Mouse (Mus musculus) CD8-positive naive resting alpha-beta T cell, adult 2 months (primary cell): ENCODE measurements around the gene Fam19a5.

Experiments
- DNase-seq, 2 experiments: peaks; one replicate each; pipeline ENCODE4 v3.0.0; 2022; ENCODE audit warnings: low read depth in 2 of 2, low spot score in 2 of 2

Fam19a5 gene

DNA sequence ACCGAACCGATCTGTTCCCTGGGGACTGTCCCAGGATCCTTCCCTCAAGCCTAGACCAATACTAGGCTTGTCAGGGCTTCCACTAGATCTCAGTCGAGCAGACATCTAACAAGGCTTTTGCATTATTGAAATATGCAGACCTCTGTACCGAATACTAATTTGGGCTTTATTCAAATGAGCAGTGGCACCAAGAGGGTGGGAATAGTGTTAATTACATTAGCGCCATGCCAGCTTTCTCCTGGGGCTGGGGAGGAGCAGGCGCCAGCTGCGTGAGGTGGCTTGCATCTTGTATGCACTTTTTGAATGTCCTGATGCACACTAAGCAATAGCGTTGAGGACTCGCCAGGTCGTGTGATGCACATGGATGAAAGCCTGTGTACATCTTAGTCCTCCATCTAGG is 46.9 kb downstream of the Fam19a5 start:
- DNase-seq: no peak

DNA sequence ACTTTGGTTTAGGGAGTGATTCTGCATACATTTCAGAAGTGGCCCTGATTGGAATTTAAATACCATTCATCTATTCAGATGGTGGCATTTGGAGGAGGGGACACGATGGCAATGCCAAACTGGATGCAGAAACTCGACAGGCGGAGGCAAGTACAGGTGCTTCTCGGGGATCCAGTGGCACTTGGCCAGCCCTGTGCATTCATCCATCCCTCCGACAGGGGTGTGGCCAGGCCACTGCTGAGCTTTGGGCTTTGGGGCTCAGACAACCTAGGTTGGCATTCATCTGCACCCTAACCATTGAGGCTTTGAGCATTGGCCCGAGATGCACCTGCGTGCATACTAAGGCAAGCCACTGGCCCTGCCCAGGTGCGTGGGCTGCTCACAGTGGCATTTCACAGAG is 52.6 kb downstream of the Fam19a5 start:
- DNase-seq: no peak

DNA sequence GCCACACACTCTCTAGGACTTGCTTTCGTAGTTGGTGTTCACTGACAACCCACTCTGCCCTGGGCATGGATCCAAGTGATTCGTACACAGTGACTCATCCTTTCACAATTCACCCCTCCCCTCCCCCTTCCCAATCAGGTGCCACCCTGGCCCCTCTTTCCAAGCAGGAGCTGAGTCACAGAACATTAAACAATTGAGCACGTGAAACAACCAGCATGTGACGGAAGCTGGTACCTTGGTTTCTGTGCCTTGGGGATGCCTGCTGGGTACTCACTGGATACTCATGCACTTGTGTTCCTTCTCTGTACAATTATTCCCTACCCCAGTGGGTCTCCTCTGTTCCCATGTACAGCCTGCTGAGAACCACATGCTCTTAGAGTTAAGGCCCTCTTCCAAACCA is 53.0 kb downstream of the Fam19a5 start:
- no peak for DNase-seq

DNA sequence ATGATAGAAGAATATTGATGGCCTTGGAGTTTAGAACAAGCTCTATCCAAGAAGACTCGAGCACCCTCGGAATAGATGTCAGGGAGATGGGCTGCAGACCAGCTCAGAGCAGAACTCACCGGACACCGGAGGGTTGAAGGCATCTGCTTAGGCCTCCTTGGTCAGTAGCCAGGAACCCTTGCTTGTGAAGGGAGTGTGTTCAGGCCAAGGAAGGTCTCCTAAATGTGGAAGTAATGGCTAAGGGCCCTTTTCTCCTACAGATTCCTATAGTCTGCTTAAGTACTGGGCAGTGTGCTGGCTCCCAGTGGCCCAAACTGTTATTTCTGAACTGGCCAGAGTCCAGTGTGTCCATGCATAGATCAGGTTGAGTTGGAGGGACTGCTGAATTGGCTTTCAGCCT is 53.7 kb downstream of the Fam19a5 start:
- no peak for DNase-seq

DNA sequence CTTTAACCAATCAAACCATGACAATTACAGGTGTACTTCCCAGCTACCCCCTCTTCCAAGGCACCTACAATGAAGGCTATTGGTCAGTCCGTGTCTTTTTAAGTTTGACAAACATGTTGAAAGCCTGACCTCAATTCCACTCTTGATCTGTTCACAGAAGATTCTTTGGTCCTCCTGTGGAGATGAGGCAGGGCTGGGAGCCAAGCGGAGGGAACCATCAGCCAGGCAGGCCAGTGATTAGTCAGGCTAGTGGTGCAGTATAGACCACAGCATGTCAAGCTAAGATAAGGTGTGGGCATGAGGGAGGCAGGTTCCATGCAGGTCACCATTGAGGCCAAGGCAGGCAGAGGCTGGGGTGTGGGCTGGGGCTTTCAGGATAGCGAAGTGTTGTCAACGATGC is 54.5 kb downstream of the Fam19a5 start:
- DNase-seq: no peak

DNA sequence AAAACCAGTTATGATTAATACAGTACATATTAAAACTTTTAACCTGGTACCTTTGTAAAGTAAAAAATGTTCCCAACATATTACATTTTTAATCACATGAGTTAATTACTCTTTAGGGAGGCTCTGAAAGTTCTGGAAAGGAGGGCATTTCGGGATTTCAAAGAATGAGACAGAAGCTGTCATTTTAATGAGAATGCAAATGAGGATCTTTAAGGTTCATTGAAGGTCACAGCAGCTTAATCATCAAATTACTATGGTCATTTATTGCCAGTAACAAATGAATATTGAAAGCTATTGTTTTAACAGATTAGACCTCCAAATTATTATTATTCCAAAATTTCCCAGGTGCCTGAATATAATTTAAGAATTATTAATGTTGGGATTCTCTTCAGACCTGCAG is 59.2 kb downstream of the Fam19a5 start:
- DNase-seq: no peak

DNA sequence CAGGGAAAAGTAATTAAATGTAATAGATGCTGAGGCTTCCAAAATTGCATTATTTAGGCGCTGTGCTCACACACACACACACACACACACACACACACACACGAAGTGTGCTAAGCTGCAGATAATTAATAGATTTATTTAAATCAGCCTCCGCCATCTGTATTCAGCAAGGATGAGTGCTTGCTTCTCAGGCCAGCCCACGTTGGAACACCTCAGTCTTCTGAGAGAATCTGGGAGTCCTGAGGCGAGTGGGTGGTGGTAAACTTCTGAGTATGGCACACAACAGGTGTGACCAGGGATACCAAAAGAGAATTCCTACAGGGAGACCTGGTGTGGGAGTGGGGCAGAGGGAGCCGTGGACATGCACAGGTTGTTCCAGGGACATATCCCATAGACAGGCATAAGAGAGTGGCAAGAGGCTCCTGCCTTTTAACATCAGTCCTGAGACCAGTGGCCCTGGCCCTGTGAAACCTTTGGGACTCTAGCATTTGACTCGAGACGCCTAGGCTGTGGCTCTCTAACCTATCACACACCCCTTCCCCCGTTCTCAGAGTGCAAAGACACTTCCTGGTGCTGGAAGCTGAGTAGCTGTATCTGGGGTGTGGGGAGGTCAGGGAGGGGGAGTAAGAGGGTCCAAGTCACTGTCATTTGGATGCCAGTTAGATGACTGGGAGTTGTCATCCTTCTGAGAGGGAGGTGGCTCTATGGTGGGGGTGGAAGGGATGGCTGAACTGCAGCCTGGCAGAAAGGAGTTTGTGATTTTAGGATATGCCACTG is 61.6 kb downstream of the Fam19a5 start:
- no peak for DNase-seq

DNA sequence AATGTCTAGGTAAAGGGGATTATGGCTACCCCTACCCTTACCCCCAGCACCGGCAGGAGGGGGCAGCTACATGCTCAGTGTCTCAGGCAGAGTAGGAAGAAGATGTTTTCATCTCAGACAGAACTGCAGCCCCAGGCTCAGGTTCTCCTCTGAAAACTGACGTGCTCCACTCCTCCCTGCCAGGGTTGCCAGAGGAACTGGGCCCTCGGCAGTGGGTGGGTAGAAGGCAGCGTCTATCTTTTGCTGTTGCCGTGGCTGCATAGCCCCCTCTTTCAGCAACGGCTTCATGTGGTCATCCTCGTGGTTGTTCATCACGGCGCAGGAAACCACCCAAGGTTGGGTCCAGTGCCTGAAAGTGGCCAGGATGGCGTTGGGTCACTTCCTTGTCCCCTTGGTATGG is 62.6 kb downstream of the Fam19a5 start:
- no peak for DNase-seq

DNA sequence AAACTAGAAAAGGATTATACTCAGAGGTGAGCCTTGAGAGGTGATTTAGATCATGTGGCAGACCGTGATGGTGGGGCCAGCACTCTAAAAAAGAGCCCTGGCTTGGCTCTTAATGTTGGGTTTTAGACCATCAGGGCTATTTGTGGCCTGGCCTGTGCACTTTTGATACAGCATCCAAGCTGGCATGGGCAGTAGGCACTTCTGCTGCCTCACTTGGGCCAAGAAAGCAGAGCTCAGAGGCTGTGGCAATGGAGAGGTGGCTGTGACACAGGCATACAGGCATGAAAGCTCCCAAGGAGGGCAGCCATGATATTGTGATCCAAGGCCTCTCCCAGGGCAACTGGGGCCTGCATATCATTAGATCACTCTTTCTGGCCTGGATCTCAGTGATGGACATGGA is 65.1 kb downstream of the Fam19a5 start:
- no peak for DNase-seq

DNA sequence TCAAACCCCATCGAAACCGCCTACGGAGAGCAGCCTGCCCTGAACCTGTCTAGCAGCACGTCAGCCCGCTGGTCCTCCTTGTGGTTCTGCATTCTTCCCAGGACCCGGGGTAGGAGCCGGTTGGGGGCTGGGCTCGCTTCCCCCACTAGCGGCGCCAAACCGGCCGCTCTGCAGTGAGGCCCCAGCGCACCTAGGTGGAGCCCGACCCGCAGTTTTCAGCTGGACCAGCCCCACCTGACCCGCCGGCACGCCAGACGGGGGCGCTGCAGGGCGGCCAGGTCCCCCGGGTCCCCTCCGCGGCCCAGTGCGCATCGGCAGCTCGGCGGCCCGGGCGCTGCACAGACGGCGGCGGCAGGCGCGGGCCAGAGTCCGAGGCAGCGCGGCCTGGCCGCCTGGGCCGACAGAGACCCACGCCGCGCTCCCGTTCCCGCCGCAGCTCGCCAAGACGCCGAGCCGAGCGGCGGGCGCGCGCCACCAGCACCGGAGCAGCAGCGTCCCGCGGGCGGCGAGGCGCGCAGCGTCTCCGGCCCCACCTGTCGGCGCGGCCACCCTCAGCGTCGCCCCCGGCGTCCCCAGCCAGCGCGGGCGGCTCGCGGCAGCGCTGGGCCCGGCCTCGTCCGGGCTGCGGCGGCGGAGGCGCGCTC is 80.0 kb downstream of the Fam19a5 start:
- DNase-seq: no peak

DNA sequence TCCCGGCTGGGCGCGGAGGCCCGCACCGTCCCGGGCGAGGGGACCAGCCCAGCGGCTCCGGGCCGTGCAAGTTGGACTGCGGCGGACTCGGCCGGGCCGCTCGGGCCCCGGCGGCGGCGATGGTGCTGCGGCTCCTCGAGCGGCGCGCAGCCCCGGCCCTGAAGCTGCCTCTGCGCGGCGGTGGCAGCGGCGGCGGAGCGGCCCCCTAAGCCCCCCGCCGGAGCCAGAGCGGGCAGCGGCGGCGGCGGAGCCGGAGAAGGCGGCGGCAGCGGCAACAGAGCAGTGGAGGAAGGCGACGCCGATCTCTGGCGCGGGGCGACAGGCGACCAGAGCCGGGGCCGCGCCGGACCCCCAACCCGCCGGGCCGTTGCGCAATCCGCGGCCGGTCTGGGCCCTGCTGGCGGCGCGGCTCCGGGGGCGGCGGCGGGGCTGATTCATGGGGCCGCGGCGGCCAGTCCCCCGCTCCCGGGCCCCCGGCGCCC is 80.6 kb downstream of the Fam19a5 start:
- no peak for DNase-seq

DNA sequence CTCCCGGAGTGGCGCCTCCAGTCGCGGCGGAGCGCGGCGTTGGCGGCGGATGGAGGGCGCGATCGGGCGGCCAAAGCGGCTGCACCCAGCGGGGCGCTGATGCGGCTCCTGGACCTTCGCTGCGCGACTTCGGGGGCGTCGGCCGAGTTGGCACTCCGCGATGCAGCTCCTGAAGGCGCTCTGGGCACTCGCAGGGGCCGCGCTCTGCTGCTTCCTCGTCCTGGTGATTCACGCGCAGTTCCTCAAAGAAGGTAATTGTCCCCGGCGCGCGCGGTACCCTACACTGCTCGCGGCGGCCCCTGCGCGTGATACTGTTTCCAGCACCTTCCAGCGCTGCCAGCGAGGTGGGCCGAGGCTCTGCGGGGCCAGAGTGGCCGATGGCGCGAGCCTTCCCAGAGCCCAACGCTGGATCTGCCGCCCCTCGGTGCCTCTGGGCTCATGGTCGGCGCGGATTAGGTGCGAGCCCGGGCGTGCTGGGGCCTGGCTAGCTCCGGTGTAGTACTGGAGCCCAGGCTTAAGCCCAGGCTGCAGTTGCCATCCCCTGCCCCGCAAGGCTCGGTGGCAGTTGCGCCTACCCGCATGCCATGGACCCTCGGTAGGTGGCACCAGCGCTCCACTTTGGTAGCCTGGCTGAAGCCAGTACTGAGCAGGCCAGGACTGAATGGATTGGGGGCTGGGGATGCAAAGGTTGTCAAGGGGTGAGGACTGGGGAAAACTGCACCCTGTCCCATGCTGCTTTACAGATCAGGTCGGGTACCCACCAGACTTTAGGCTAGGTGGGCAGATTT is 81.3 kb downstream of the Fam19a5 start:
- no peak for DNase-seq

DNA sequence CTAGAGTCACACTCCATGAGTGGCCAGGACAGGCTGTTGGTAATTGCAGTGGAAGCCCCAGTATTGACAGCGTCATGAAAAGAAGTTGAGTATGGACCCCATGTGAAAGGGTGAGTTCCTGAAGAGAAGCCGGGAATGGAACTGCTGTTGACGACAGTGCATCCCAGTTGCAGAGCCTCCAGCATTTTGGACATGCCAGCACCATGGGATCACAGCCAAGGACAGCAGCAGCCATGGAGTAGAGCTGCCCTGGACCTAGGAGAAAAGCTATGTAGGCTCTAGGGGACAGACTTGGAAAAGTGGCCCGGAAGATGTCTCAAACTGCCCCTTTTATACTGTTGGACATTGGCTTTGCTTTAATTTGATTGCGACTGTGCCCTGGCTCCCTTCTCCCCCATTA is 91.2 kb downstream of the Fam19a5 start:
- no peak for DNase-seq

DNA sequence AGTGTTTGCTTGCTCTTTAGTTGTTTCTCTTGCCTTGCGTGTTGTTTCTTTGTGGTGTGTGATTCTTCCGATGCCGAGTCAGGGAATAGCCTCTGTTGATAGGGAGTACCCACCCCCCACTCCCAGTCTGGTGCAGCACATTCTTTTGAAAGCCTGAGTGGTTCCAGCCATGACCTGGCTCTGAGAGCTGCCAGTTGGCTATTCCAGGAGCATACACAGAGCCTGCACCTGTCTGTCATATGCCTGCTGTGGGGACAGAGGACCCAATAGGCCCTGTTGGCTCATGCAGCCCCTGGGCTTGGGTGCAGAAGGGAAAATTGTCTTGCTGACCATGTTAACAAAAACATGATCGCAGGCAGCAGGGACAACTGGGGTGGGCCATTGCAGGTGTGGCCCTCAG is 92.3 kb downstream of the Fam19a5 start:
- no peak for DNase-seq

DNA sequence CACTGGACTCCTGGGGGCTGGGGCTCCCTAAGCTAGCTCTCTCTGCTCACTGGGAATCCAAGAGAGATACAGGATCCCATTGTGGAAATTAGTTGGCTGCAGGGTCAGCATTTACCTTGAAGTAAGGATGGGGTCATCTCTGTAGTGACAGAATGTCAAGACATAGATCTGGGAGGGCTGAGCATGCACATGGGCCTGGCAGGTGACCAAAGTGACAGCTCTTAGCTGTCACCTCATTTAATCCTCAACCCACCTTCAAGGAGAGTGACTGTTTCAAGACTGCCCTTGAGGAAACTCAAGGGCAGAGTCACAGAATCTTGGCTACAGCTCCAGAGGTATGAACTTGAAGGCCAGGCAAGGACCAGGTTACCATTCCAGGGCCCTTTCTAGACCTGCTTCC is 93.1 kb downstream of the Fam19a5 start:
- no peak for DNase-seq

DNA sequence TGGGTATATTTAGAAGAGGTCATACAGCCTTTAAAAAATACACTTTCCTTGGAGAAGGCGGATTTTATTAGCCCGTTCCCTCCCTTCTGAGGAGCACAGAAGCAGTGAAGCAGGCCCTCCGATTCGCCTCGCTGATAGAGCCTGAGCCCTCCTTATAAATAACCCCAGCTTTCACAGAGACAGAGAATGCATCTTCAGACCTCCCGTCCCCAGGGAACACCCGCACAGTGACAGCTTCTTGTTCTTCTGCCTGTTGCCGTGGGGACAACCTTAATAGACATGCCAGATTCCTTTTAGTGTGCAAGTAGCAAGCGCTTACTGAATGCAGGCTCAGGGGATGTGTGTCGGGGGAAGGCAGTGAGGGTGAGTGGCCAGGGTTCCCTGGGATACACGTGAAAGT is 94.2 kb downstream of the Fam19a5 start:
- DNase-seq: no peak

DNA sequence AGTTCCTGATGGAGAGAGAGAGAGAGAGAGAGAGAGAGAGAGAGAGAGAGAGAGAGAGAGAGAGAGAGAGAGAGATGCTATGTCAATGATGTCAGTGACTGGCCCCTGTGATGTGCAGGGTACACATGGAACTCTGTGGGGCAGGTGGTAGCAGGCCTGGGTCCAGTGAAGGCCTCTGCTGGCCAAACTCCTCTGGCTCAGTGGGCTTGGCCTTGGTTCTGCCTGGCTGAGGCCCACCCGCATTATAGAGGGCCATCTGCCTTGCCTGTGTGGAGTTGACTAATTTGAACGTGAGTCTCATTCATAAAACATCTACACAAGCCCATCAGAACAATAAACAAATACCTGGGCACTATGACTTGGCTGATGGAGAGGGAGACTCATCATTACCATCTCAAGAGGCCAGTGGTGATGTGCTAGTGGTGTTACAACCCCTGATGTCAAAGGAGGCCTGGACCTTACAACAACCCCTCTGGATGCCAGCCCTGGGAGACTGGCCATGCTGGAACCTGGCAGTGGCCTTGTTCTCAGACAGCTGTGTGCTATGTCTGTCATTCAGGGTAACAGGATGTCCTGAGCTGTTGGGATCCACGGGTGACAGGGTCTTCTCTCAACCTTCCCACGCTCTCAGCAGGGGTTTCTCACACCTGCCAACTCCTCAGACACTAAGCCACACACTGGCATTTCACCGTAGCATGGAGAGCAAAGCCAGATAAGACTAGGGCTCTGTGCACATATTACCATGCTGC is 102.4 kb downstream of the Fam19a5 start:
- no peak for DNase-seq

DNA sequence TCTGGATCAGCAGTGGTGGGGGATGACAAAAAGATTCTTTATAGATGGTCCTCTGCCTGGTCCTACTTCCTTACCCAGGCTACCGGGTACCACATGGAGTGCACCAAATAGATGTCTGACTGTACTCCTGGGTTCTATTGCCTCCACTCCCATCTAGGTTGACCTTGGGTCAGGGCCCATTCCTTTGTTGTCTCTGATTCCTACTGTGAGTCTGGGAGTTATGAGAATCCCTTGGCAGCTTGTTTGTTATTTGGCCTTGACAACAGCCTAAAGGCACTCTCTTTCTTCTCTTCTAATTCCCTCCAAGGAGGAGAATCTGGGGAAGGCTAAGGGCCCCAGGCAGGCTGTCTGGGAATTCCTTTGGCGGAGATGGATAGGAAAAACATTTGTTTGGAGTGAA is 105.6 kb downstream of the Fam19a5 start:
- no peak for DNase-seq

DNA sequence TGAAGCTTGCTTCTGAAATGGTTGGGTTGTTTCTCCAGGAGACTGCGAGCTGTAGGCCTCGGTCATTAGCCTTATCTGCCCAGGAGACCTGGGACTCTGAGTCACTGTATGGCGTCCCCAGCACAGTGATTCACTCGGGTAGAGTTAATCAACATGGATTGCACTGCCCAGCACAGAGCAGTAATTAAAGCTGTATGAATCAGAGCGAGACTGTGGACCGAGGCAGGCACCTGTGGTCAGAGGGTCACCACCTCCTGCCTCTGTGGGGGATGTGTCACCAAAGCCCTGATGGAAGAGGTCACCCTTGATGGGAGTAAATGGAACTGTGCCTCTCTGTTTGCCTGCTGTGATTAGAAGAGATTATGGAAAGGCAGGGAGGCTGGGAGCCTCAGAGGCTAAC is 110.5 kb downstream of the Fam19a5 start:
- DNase-seq: no peak

DNA sequence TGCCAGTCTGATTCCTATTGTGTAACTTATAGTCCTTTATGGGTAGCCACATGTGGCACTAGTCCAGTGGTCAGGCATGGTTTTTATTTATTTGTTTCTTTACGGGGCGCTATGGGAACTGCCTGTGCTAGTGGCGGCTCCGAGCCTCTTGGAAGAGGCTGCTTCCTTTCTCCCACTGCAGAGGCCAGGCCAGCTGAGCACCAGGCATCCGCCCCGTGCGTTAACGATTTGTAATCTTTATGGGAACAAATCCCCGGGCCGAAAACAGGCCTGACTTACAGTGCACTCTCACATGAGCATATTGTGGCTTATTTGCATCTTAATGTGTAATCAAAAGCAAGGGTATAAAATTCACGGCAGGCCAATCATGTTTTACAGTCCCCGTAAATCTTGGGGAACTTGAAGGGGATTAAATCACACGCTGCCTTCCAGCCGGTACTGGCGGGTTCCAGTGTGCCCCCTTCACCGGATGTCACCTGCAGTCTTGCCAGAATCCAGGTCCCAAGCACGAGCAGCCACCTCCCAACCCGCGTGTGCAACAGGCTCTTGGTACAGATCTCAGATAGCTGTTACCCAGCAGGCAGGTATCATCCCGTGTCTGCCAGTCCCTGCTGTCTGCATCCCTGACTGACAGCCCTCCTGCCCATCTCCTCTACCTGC is 112.5 kb downstream of the Fam19a5 start:
- no peak for DNase-seq

DNA sequence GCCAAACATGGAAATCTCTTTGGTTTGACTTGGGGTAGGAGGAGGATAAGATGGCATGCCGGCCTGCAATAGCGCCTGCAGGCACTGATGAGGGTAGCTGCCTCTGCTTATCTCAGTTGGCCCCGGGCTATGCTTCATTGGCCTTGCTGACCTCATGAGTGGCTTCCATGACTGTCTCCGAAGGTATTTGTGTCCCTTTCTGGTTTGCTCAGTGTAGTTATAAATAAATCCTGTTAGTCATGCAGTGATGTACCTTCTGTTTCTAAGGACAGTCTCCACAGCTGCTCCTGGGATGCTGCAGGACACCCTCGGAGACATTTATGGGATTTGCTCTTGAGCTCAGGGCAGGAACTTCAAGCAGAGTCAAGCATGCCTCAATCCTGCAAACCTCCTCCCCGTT is 115.6 kb downstream of the Fam19a5 start:
- DNase-seq: no peak
